8 mouse cellular contexts compared by ENCODE assay signal in the genomic region with DNA sequence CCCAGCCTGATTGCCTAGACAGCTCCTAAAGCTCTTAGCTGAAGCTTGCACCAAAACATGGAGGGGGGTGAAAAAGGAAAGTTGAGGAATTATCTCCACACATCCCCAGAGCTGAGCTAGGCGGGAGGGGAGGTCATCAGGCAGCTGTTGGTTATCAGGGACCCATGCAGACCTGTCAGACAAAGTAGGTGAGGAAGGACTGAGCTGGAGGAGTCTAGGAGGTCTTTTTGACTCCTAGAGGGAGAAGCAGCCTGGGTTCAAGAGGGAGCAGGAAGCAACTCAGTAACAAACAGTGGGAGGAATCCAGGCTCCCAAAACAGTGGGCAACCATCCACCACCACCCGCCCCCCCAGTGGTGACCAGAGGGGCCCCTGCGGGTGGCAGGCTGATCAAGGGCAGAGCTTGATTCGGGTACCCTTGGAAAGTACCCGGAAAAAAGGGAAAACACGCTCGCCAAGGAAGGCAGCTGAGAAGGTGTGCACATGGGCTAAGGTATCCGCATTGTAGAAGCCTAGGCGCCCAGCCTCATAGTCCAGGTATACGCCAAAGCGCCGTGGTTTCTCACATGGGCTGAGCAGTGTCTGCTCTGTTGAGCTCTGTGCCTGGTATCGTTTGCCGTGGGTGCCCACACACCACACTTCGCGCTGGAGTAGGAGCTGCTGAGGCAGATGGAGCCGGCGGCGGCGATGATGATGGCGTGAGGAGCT. TPM values are rescaled to one million over a fixed set of nuclear protein-coding genes. Genes with fewer than 3 reads are reported as not detected.
DNase-seq lines count a peak whose midpoint lies in the region; ATAC-seq and TF ChIP-seq lines count a peak whose summit lies in the region.

No protein-coding gene starts in this region.

- no peak for ATAC-seq in heart, embryonic 13.5 days (ENCODE audit: extremely low read depth, insufficient number of reproducible peaks, low FRiP score, low TSS enrichment)
- ATAC-seq in midbrain, embryonic 14.5 days (ENCODE audit: low FRiP score, low TSS enrichment) = peak; percentile 31; the same call in 1 of the 2 replicates

- no peak for TF ChIP-seq CTCF in layer of hippocampus, adult 2 months (conservative IDR thresholded peaks at IDR 0.05)

- H3K36me3 ChIP-seq in heart, embryonic 13.5 days = peaks cover 100% of the 10 kb centered on the region
- peaks cover 100% of the 10 kb centered on the region for H3K36me3 ChIP-seq in midbrain, embryonic 14.5 days (ENCODE audit: control insufficient read depth, insufficient read depth, low read length)

- H3K4me3 ChIP-seq in heart, embryonic 13.5 days = no peak overlapping the region
- H3K4me3 ChIP-seq in layer of hippocampus, adult 2 months = no peak overlapping the region
- no peak overlapping the region for H3K4me3 ChIP-seq in midbrain, embryonic 14.5 days (replicated peaks; ENCODE audit: low read depth, low read length)

- no peak overlapping the region for H3K4me2 ChIP-seq in heart, embryonic 13.5 days
- H3K4me2 ChIP-seq in midbrain, embryonic 14.5 days (ENCODE audit: low read length) = no peak overlapping the region

- DNase-seq in heart, postnatal 4 days = no peak
- DNase-seq in embryo, embryonic 9.5 days (ENCODE audit: extremely low spot score) = peak; percentile 63
- peak in 1 of 2 experiments; percentile 56 for DNase-seq in layer of hippocampus, adult 2 months (ENCODE audit: low spot score in 2 of 2)
- no peak for DNase-seq in midbrain, embryonic 14.5 days
- no peak for DNase-seq in B cell, adult 2 months
- no peak for DNase-seq in cerebellum, adult 8-10 months
- DNase-seq in thymus, postnatal 36 days = no peak

- peak overlapping the region; percentile 6; the same call in 1 of the 2 replicates for H3K27ac ChIP-seq in heart, embryonic 13.5 days (replicated peaks)
- peak overlapping the region; percentile 37 for H3K27ac ChIP-seq in layer of hippocampus, adult 2 months
- H3K27ac ChIP-seq in midbrain, embryonic 14.5 days (replicated peaks; ENCODE audit: low read depth, low read length) = no peak overlapping the region

- H3K9me3 ChIP-seq in heart, embryonic 13.5 days = no peaks in the 10 kb centered on the region
- H3K9me3 ChIP-seq in midbrain, embryonic 14.5 days (ENCODE audit: control insufficient read depth, low read length) = no peaks in the 10 kb centered on the region

- no peak overlapping the region for H3K9ac ChIP-seq in heart, embryonic 13.5 days
- H3K9ac ChIP-seq in midbrain, embryonic 14.5 days (replicated peaks; ENCODE audit: low read length) = no peak overlapping the region

- WGBS in heart, embryonic 13.5 days = 53% methylated on average over 21 of the region's 21 CpGs
- 61% methylated on average over 21 of the region's 21 CpGs for WGBS in midbrain, embryonic 14.5 days

- H3K27me3 ChIP-seq in heart, embryonic 13.5 days (replicated peaks) = no peaks in the 10 kb centered on the region
- no peaks in the 10 kb centered on the region for H3K27me3 ChIP-seq in midbrain, embryonic 14.5 days (ENCODE audit: control insufficient read depth, insufficient read depth, low read length)

- H3K4me1 ChIP-seq in heart, embryonic 13.5 days = peaks cover 21% of the 10 kb centered on the region
- peaks cover 5% of the 10 kb centered on the region; the same call in 1 of the 2 replicates for H3K4me1 ChIP-seq in midbrain, embryonic 14.5 days (ENCODE audit: control insufficient read depth, insufficient read depth, low read length)

RNA-seq across cellular contexts. Expression of gene Rack1, which starts 6.9 kb away (rescaled TPM):
- 444 and 458 TPM in 2 replicates for polyA plus RNA-seq in heart, embryonic 13.5 days (2015; fragmentation: Nextera tagmentation; extraction: Ambion mirVana)
- 100 to 1,000 TPM; 642 to 663 TPM for total RNA-seq in heart, postnatal 4 days (2021)
- total RNA-seq in layer of hippocampus, adult 2 months (2021) = 100 to 1,000 TPM; 226 to 240 TPM
- polyA plus RNA-seq in midbrain, embryonic 14.5 days (2014; fragmentation: Nextera tagmentation; extraction: Ambion mirVana) = 505 and 506 TPM in 2 replicates

RNA-seq across cellular contexts. Expression of gene Trim41, which starts 10.1 kb away (rescaled TPM):
- 3.2 TPM in 2 replicates for polyA plus RNA-seq in heart, embryonic 13.5 days (2015; fragmentation: Nextera tagmentation; extraction: Ambion mirVana)
- 10 to 100 TPM; 36.0 to 40.1 TPM for total RNA-seq in heart, postnatal 4 days (2021)
- total RNA-seq in layer of hippocampus, adult 2 months (2021) = 10 to 100 TPM; 56.8 to 61.5 TPM
- polyA plus RNA-seq in midbrain, embryonic 14.5 days (2014; fragmentation: Nextera tagmentation; extraction: Ambion mirVana) = 6.3 and 8.4 TPM in 2 replicates

RNA-seq across cellular contexts. Expression of gene Trim7, which starts 18.9 kb away (rescaled TPM):
- 0.56 and 0.88 TPM in 2 replicates for polyA plus RNA-seq in heart, embryonic 13.5 days (2015; fragmentation: Nextera tagmentation; extraction: Ambion mirVana)
- 1 to 10 TPM; 5.3 to 5.5 TPM for total RNA-seq in heart, postnatal 4 days (2021)
- total RNA-seq in layer of hippocampus, adult 2 months (2021) = 1 to 10 TPM; 2.6 to 2.8 TPM
- 0.75 and 1.6 TPM in 2 replicates for polyA plus RNA-seq in midbrain, embryonic 14.5 days (2014; fragmentation: Nextera tagmentation; extraction: Ambion mirVana)

RNA-seq across cellular contexts. Expression of gene Gm12184, which starts 19.4 kb away (rescaled TPM):
- polyA plus RNA-seq in heart, embryonic 13.5 days (2015; fragmentation: Nextera tagmentation; extraction: Ambion mirVana) = 0.53 and 1.2 TPM in 2 replicates
- total RNA-seq in heart, postnatal 4 days (2021) = 1 to 10 TPM; 4.8 to 5.1 TPM
- total RNA-seq in layer of hippocampus, adult 2 months (2021) = 1 to 10 TPM in 1 of 2 experiments, under 1 TPM in 1; 0.79 to 1.3 TPM
- polyA plus RNA-seq in midbrain, embryonic 14.5 days (2014; fragmentation: Nextera tagmentation; extraction: Ambion mirVana) = 3.2 and 4.5 TPM in 2 replicates
